Mouse (Mus musculus) subcutaneous adipose tissue, adult 2 months (tissue): ENCODE results near the gene Npsr1. TPM values are rescaled to one million over a fixed set of nuclear protein-coding genes. Genes with fewer than 3 reads are reported as not detected.

Source experiments
- polyA plus RNA-seq: library from polyadenylated mRNA; depleted of rRNA; stranded (reverse); fragments of >200 nt; gene quantifications from 2 replicates; pipeline ENCODE4 v1.2.3, GENCODE M21; 2012; ENCODE audit warnings: low replicate concordance; rRNA removed

Npsr1 gene
- polyA plus RNA-seq = not detected in 2 replicates

DNA sequence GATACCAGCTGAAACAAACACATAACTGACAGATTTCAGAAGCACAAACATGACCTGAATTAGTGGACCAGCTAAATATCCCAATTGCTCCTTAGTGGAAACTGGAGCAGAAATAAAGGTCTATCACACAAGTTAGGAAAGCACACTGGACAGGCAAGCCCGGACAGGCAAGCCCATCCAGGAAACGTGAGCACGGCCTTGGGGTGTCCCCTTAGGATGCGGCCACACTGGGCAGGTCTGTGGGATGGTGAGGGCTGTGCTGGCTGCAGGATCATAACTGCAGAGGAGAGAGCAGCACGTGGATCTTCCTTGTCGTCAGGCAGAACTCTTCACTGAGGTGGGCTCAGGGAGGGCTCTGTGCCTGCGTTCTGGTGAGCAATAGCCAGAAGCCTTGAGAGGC is at the start of gene Npsr1:
Gene Npsr1 (plus strand): TSS at position 301 of the 400 bp plus-strand sequence.

